Mouse (Mus musculus): Measurements from ENCODE around the gene Sox30.

GRCm38 (mm10) chr11:46032956-46033355 lies 52.8 kb downstream of the Sox30 start:
- TF ChIP-seq ZC3H11A (IDR thresholded peaks at IDR 0.05; ENCODE audit: borderline replicate concordance, low read depth, low read length) (no peak), CHD2 (IDR thresholded peaks at IDR 0.05; ENCODE audit: low read depth, low read length) (no peak), MAFK (IDR thresholded peaks at IDR 0.05; ENCODE audit: insufficient read depth, low read depth, low read length) (no peak), ZNF384 (IDR thresholded peaks at IDR 0.05; ENCODE audit: low read depth, low read length) (no peak)

Measured in ES-E14 (cell line).